Mouse (Mus musculus): Measurements from ENCODE around the gene Cercam. TPM values are rescaled to one million over a fixed set of nuclear protein-coding genes. Genes with fewer than 3 reads are reported as not detected.
"Not testable (repeated sequence)": the region's sequence is repeated elsewhere in the genome, so short reads cannot be mapped to it uniquely, and the experiment has no call there.

Gene Cercam
- polyA plus RNA-seq, 1 experiment from 2014 or later, result 16.3 TPM

GRCm38 (mm10) chr2:29889991-29890833 is 21.2 kb downstream of the Cercam start:
- peak; percentile 92 for DNase-seq (ENCODE audit: extremely low spot score, low spot score)
- Histone ChIP-seq H3K4me1 (peaks cover 24% of the 10 kb centered on the region), H3K4me3 (peak overlapping the region; percentile 100), H3K36me3 (replicated peaks) (peaks cover 39% of the 10 kb centered on the region), H3K27me3 (ENCODE audit: poor library complexity, severe bottlenecking) (peaks cover 13% of the 10 kb centered on the region; the same call in 1 of the 2 replicates), H3K27ac (peak overlapping the region; percentile 98), H3K9me3 (no peaks in the 10 kb centered on the region)
- WGBS, result under 1% methylated on average over 61 of the region's 61 CpGs

- Histone ChIP-seq H3K27me3 (ENCODE audit: poor library complexity, severe bottlenecking) (peaks cover 13% of the 10 kb centered on the region; the same call in 1 of the 2 replicates), H3K9me3 (no peaks in the 10 kb centered on the region), H3K4me3 (no peak overlapping the region; the same call in 1 of the 2 replicates), H3K27ac (no peak overlapping the region), H3K36me3 (replicated peaks) (peaks cover 54% of the 10 kb centered on the region), H3K4me1 (peaks cover 24% of the 10 kb centered on the region)
- 93% methylated on average over 6 of the region's 6 CpGs for WGBS
- no peak for DNase-seq (ENCODE audit: extremely low spot score, low spot score)
Measured at GRCm38 (mm10) chr2:29891773-29892172, 22.8 kb downstream of the Cercam start.

- H3K27ac ChIP-seq, result no peak overlapping the region
- WGBS, result 100% methylated on average over 1 of the region's 1 CpGs
- H3K36me3 ChIP-seq (replicated peaks), result peaks cover 97% of the 10 kb centered on the region
Measured at GRCm38 (mm10) chr2:29896071-29896470, 27.1 kb downstream of the Cercam start.

GRCm38 (mm10) chr2:29897366-29897765 is 28.4 kb downstream of the Cercam start:
- H3K4me1 ChIP-seq, result no peaks in the 10 kb centered on the region
- DNase-seq (ENCODE audit: extremely low spot score, low spot score), result no peak
- H3K27me3 ChIP-seq (ENCODE audit: poor library complexity, severe bottlenecking), result no peaks in the 10 kb centered on the region
- H3K27ac ChIP-seq, result no peak overlapping the region
- H3K36me3 ChIP-seq (replicated peaks), result peaks cover 98% of the 10 kb centered on the region
- no peaks in the 10 kb centered on the region for H3K9me3 ChIP-seq
- H3K4me3 ChIP-seq, result no peak overlapping the region
- WGBS, result 88% methylated on average over 2 of the region's 2 CpGs

More at GRCm38 (mm10) chr2:29896071-29896470, 27.1 kb downstream of the Cercam start:
- H3K27me3 ChIP-seq (ENCODE audit: poor library complexity, severe bottlenecking), result no peaks in the 10 kb centered on the region
- H3K9me3 ChIP-seq, result no peaks in the 10 kb centered on the region
- peaks cover 7% of the 10 kb centered on the region for H3K4me1 ChIP-seq
- no peak overlapping the region for H3K4me3 ChIP-seq
- DNase-seq (ENCODE audit: extremely low spot score, low spot score), result no peak

- no peak for DNase-seq (ENCODE audit: extremely low spot score, low spot score)
- no peak overlapping the region for H3K27ac ChIP-seq
- no peaks in the 10 kb centered on the region for H3K9me3 ChIP-seq
- H3K4me3 ChIP-seq, result no peak overlapping the region
- H3K4me1 ChIP-seq, result no peaks in the 10 kb centered on the region
- H3K27me3 ChIP-seq (ENCODE audit: poor library complexity, severe bottlenecking), result no peaks in the 10 kb centered on the region
- peaks cover 98% of the 10 kb centered on the region for H3K36me3 ChIP-seq (replicated peaks)
- 97% methylated on average over 1 of the region's 1 CpGs for WGBS
Measured at GRCm38 (mm10) chr2:29898081-29898480, 29.1 kb downstream of the Cercam start.

GRCm38 (mm10) chr2:29902194-29902593 is 33.2 kb downstream of the Cercam start:
- H3K9me3 ChIP-seq, result no peaks in the 10 kb centered on the region
- WGBS, result 92% methylated on average over 10 of the region's 10 CpGs
- no peak overlapping the region for H3K27ac ChIP-seq
- no peaks in the 10 kb centered on the region for H3K4me1 ChIP-seq
- H3K4me3 ChIP-seq, result no peak overlapping the region
- no peak for DNase-seq (ENCODE audit: extremely low spot score, low spot score)
- no peaks in the 10 kb centered on the region for H3K27me3 ChIP-seq (ENCODE audit: poor library complexity, severe bottlenecking)
- H3K36me3 ChIP-seq (replicated peaks), result peaks cover 100% of the 10 kb centered on the region

- WGBS, result 88% methylated on average over 2 of the region's 2 CpGs
- not testable (repeated sequence) for H3K27ac ChIP-seq; DNase-seq (ENCODE audit: extremely low spot score, low spot score); H3K4me1 ChIP-seq; H3K27me3 ChIP-seq (ENCODE audit: poor library complexity, severe bottlenecking); H3K4me3 ChIP-seq; H3K9me3 ChIP-seq
- peaks cover 94% of the 10 kb centered on the region for H3K36me3 ChIP-seq (replicated peaks)
Measured at GRCm38 (mm10) chr2:29908171-29908570, 39.2 kb downstream of the Cercam start.

GRCm38 (mm10) chr2:29910042-29910441 is 41.1 kb downstream of the Cercam start:
- H3K27ac ChIP-seq, result no peak overlapping the region
- peaks cover 93% of the 10 kb centered on the region for H3K36me3 ChIP-seq (replicated peaks)
- DNase-seq (ENCODE audit: extremely low spot score, low spot score), result no peak
- WGBS, result 87% methylated on average over 2 of the region's 2 CpGs
- H3K4me1 ChIP-seq, result no peaks in the 10 kb centered on the region
- H3K4me3 ChIP-seq, result no peak overlapping the region
- H3K9me3 ChIP-seq, result no peaks in the 10 kb centered on the region
- no peaks in the 10 kb centered on the region for H3K27me3 ChIP-seq (ENCODE audit: poor library complexity, severe bottlenecking)

GRCm38 (mm10) chr2:29917621-29918020 is 48.7 kb downstream of the Cercam start:
- Histone ChIP-seq H3K27ac (no peak overlapping the region), H3K27me3 (ENCODE audit: poor library complexity, severe bottlenecking) (no peaks in the 10 kb centered on the region), H3K36me3 (replicated peaks) (peaks cover 96% of the 10 kb centered on the region), H3K4me1 (no peaks in the 10 kb centered on the region), H3K9me3 (no peaks in the 10 kb centered on the region), H3K4me3 (no peak overlapping the region)
- no peak for DNase-seq (ENCODE audit: extremely low spot score, low spot score)
- WGBS, result 93% methylated on average over 11 of the region's 11 CpGs

GRCm38 (mm10) chr2:29922011-29922410 is 53.0 kb downstream of the Cercam start:
- DNase-seq (ENCODE audit: extremely low spot score, low spot score), result no peak
- no peaks in the 10 kb centered on the region for H3K4me1 ChIP-seq
- peaks cover 98% of the 10 kb centered on the region for H3K36me3 ChIP-seq (replicated peaks)
- H3K4me3 ChIP-seq, result no peak overlapping the region
- H3K27me3 ChIP-seq (ENCODE audit: poor library complexity, severe bottlenecking), result no peaks in the 10 kb centered on the region
- no peaks in the 10 kb centered on the region for H3K9me3 ChIP-seq
- H3K27ac ChIP-seq, result no peak overlapping the region
- 91% methylated on average over 11 of the region's 11 CpGs for WGBS

- peaks cover 99% of the 10 kb centered on the region for H3K36me3 ChIP-seq (replicated peaks)
- no peaks in the 10 kb centered on the region for H3K4me1 ChIP-seq
- WGBS, result 92% methylated on average over 5 of the region's 5 CpGs
- no peaks in the 10 kb centered on the region for H3K27me3 ChIP-seq (ENCODE audit: poor library complexity, severe bottlenecking)
- no peak overlapping the region for H3K4me3 ChIP-seq
- no peaks in the 10 kb centered on the region for H3K9me3 ChIP-seq
- DNase-seq (ENCODE audit: extremely low spot score, low spot score), result no peak
- no peak overlapping the region for H3K27ac ChIP-seq
Measured at GRCm38 (mm10) chr2:29926542-29926941, 57.6 kb downstream of the Cercam start.

- H3K9me3 ChIP-seq, result no peaks in the 10 kb centered on the region
- no peak overlapping the region for H3K27ac ChIP-seq
- H3K4me3 ChIP-seq, result no peak overlapping the region
- 90% methylated on average over 10 of the region's 10 CpGs for WGBS
- DNase-seq (ENCODE audit: extremely low spot score, low spot score), result no peak
- no peaks in the 10 kb centered on the region for H3K27me3 ChIP-seq (ENCODE audit: poor library complexity, severe bottlenecking)
- H3K36me3 ChIP-seq (replicated peaks), result peaks cover 62% of the 10 kb centered on the region
- 0 out of 2 replicates have a peak, but pooled peaks cover 3% of the 10 kb centered on the region for H3K4me1 ChIP-seq
Measured at GRCm38 (mm10) chr2:29930506-29930905, 61.5 kb downstream of the Cercam start.

- H3K9me3 ChIP-seq, result no peaks in the 10 kb centered on the region
- peaks cover 55% of the 10 kb centered on the region for H3K36me3 ChIP-seq (replicated peaks)
- no peak overlapping the region for H3K27ac ChIP-seq
- DNase-seq (ENCODE audit: extremely low spot score, low spot score), result no peak
- H3K4me3 ChIP-seq, result no peak overlapping the region
- H3K4me1 ChIP-seq, result peaks cover 9% of the 10 kb centered on the region
- H3K27me3 ChIP-seq (ENCODE audit: poor library complexity, severe bottlenecking), result no peaks in the 10 kb centered on the region
- 91% methylated on average over 6 of the region's 6 CpGs for WGBS
Measured at GRCm38 (mm10) chr2:29931194-29931593, 62.2 kb downstream of the Cercam start.

Data from forebrain, embryonic 10.5 days (tissue).